Mouse (Mus musculus) neural tube, embryonic 13.5 days (tissue): ENCODE measurements at regions not wholly inside any gene's neighbourhood (a gene's known extent, or its start where the extent isn't known, plus 50 kb on each side); places are given as distances from the start of the nearest gene placed in this dataset.

Experiments used
- ATAC-seq: fragments of 200-750 bp; cut with Nextera tagmentation; 2 replicates; pipeline ENCODE4 v1.8.0; 2017; ENCODE audit warnings: low read depth, mild to moderate bottlenecking, moderate TSS enrichment, moderate library complexity
- H3K27ac ChIP-seq: fragments of 300-500 bp; sonication (generic); replicated peaks from 2 replicates; pipeline ENCODE4 v1.5.1; 2015; ENCODE audit warnings: moderate library complexity, mild to moderate bottlenecking, inconsistent platforms
- H3K27me3 ChIP-seq: fragments of 300-500 bp; sonication (generic); 2 replicates; pipeline ENCODE4 v1.6.1; 2015; ENCODE audit warnings: mild to moderate bottlenecking, inconsistent platforms
- H3K36me3 ChIP-seq: fragments of 300-500 bp; sonication (generic); 2 replicates; pipeline ENCODE4 v1.6.1; 2015; ENCODE audit warnings: mild to moderate bottlenecking, inconsistent platforms
- H3K4me1 ChIP-seq: fragments of 300-500 bp; sonication (generic); replicated peaks from 2 replicates; pipeline ENCODE4 v1.6.1; 2015; ENCODE audit warnings: inconsistent platforms
- H3K4me2 ChIP-seq: fragments of 300-500 bp; sonication (generic); 2 replicates; pipeline ENCODE4 v1.6.1; 2015; ENCODE audit warnings: inconsistent platforms, mild to moderate bottlenecking, moderate library complexity
- H3K4me3 ChIP-seq: fragments of 300-500 bp; sonication (generic); 2 replicates; pipeline ENCODE4 v1.5.1; 2015; ENCODE audit warnings: mild to moderate bottlenecking, inconsistent platforms
- H3K9ac ChIP-seq: fragments of 300-500 bp; sonication (generic); 2 replicates; pipeline ENCODE4 v1.6.1; 2015; ENCODE audit warnings: moderate library complexity, mild to moderate bottlenecking, inconsistent platforms
- H3K9me3 ChIP-seq: fragments of 300-500 bp; sonication (generic); 2 replicates; pipeline ENCODE4 v1.6.1; 2016; ENCODE audit warnings: inconsistent platforms
- WGBS: fragments of 180-500 bp; shearing (Covaris S2); methylation state at CpG from one replicate; pipeline ENCODE4 v1.1.7; 2015; 5-methylcytosine and 5-hydroxymethylcytosine counted together

- no peak overlapping the region for H3K4me3 ChIP-seq
- H3K27me3 ChIP-seq = no peaks in the 10 kb centered on the region
- ATAC-seq = no peak
- no peak overlapping the region for H3K4me2 ChIP-seq
- H3K27ac ChIP-seq = no peak overlapping the region
- no peak overlapping the region for H3K9ac ChIP-seq
- peaks cover 7% of the 10 kb centered on the region for H3K4me1 ChIP-seq
- H3K9me3 ChIP-seq = no peaks in the 10 kb centered on the region
- no peaks in the 10 kb centered on the region for H3K36me3 ChIP-seq
- WGBS = 12% methylated on average over 1 of the region's 1 CpGs
Measured at GRCm38 (mm10) chr3:20655345-20655744, 288.4 kb upstream of the Agtr1b start.
